Comparison of ENCODE assay signal across 13 mouse cellular contexts in genomic region chr12:80082730-80083129, GRCm38 (mm10). TPM values are rescaled to one million over a fixed set of nuclear protein-coding genes. Genes with fewer than 3 reads are reported as not detected.
DNase-seq lines count a peak whose midpoint lies in the region; ATAC-seq and TF ChIP-seq lines count a peak whose summit lies in the region.
"Had no signal": no experiment of that assay in that cellular context is flagged by ENCODE, and none has a peak within 500 bp of the region (broad histone marks: within the 10 kb centered on the region; RNA-seq: fewer than 3 reads in every experiment).

No protein-coding gene starts in this region.

- DNase-seq in heart, adult 9 months (ENCODE audit: low spot score in 2 of 2), result no peak
- DNase-seq in CH12.LX (ENCODE audit: extremely low read depth), result no peak
- DNase-seq in c-Kit-positive CD71-positive TER-119-negative erythroid progenitor cells, embryonic 14.5 days (ENCODE audit: low read depth), result peak; percentile 41
- peak in 2 of 3 experiments; percentile 44 to 51 for DNase-seq in liver, embryonic 14.5 days (ENCODE audit: low read depth in 3 of 3, low spot score in 3 of 3)
- no peak for DNase-seq in left cerebral cortex, postnatal 25 days (ENCODE audit: low spot score in 2 of 2)
- DNase-seq in left cerebral cortex, adult 8-10 months (ENCODE audit: low spot score in 2 of 2), result no peak
- DNase-seq: cerebellum, adult 18-20 months; right cerebral cortex, adult 18-20 months; thymus, postnatal 36 days had no signal

- ATAC-seq in heart, embryonic 16.5 days (replicated peaks; ENCODE audit: extremely low read depth, insufficient read depth, low FRiP score), result no peak
- ATAC-seq in liver, embryonic 14.5 days (ENCODE audit: insufficient read depth), result peak; percentile 48
- ATAC-seq in forebrain, embryonic 12.5 days (ENCODE audit: low FRiP score), result no peak
- ATAC-seq: forebrain, embryonic 16.5 days; Patski had no signal

- peak; percentile 73 for TF ChIP-seq RAD21 in CH12.LX (IDR thresholded peaks at IDR 0.05; ENCODE audit: low read depth, low read length)

- peaks cover 28% of the 10 kb centered on the region for H3K4me1 ChIP-seq in heart, embryonic 16.5 days (ENCODE audit: control insufficient read depth, insufficient read depth, low read length)
- peaks cover 9 to 52% of the 10 kb centered on the region in 2 experiments for H3K4me1 ChIP-seq in CH12.LX (ENCODE audit: control insufficient read depth in 1 of 2, insufficient read depth in 2 of 2)
- peaks cover 31 to 46% of the 10 kb centered on the region in 2 experiments for H3K4me1 ChIP-seq in liver, embryonic 14.5 days (replicated peaks; ENCODE audit: control insufficient read depth in 2 of 2, insufficient read depth in 2 of 2, low read length in 1 of 2)
- peaks cover 12% of the 10 kb centered on the region for H3K4me1 ChIP-seq in forebrain, embryonic 12.5 days

- 89% methylated on average over 4 of the region's 4 CpGs for WGBS in heart, embryonic 16.5 days
- 34% methylated on average over 4 of the region's 4 CpGs for WGBS in liver, embryonic 14.5 days (ENCODE audit: insufficient replicate concordance)
- WGBS in forebrain, embryonic 12.5 days, result 88% methylated on average over 4 of the region's 4 CpGs

- H3K9ac ChIP-seq in heart, embryonic 16.5 days (ENCODE audit: low read length), result no peak overlapping the region
- no peak overlapping the region for H3K9ac ChIP-seq in CH12.LX (ENCODE audit: insufficient read depth, low read depth)
- no peak overlapping the region for H3K9ac ChIP-seq in liver, embryonic 14.5 days (replicated peaks)
- H3K9ac ChIP-seq in forebrain, embryonic 12.5 days, result no peak overlapping the region

- H3K4me3 ChIP-seq in heart, embryonic 16.5 days (ENCODE audit: low read length), result no peak overlapping the region
- no peak overlapping the region for H3K4me3 ChIP-seq in CH12.LX (replicated peaks in 1 of 3; ENCODE audit: low read depth in 2 of 3, low read length in 2 of 3, poor library complexity in 1 of 3)
- no peak overlapping the region for H3K4me3 ChIP-seq in liver, embryonic 14.5 days (ENCODE audit: insufficient read depth in 1 of 2, low read depth in 2 of 2, low read length in 2 of 2)
- no peak overlapping the region for H3K4me3 ChIP-seq in forebrain, embryonic 12.5 days (replicated peaks)

- no peak for TF ChIP-seq POLR2A in CH12.LX (IDR thresholded peaks at IDR 0.05; ENCODE audit: low read depth, low read length)

- TF ChIP-seq EP300 in CH12.LX (IDR thresholded peaks at IDR 0.05; ENCODE audit: low read length), result no peak
- no peak for TF ChIP-seq EP300 in liver, embryonic 14.5 days (IDR thresholded peaks at IDR 0.05; ENCODE audit: low read depth)

- no peaks in the 10 kb centered on the region for H3K36me3 ChIP-seq in heart, embryonic 16.5 days (ENCODE audit: control insufficient read depth, insufficient read depth)
- H3K36me3 ChIP-seq in CH12.LX (replicated peaks in 1 of 2; ENCODE audit: control insufficient read depth in 1 of 2, insufficient read depth in 1 of 2, low read length in 1 of 2), result no peaks in the 10 kb centered on the region
- H3K36me3 ChIP-seq in liver, embryonic 14.5 days (replicated peaks; ENCODE audit: control insufficient read depth, insufficient read depth, low read depth), result no peaks in the 10 kb centered on the region
- no peaks in the 10 kb centered on the region for H3K36me3 ChIP-seq in forebrain, embryonic 12.5 days (replicated peaks)

- H3K27ac ChIP-seq in heart, embryonic 16.5 days (ENCODE audit: low read length), result peak overlapping the region; percentile 87
- no peak overlapping the region for H3K27ac ChIP-seq in CH12.LX (ENCODE audit: insufficient read depth, low read depth)
- H3K27ac ChIP-seq in liver, embryonic 14.5 days, result peak overlapping the region; percentile 89
- H3K27ac ChIP-seq in forebrain, embryonic 12.5 days, result no peak overlapping the region

- peak; percentile 27 to 71; a peak in 3 of 4 replicates for TF ChIP-seq CTCF in CH12.LX (conservative IDR thresholded peaks at IDR 0.05 in 1 of 2, IDR thresholded peaks at IDR 0.05 in 1 of 2; ENCODE audit: low read depth in 2 of 2, low read length in 2 of 2)
- peak; percentile 80 for TF ChIP-seq CTCF in liver, embryonic 14.5 days (IDR thresholded peaks at IDR 0.05; ENCODE audit: low read depth)

- in situ Hi-C loops in CH12.LX (cut with MboI; ENCODE audit: low pct_ligation_motif_present, low pct_unique_long_range_greater_than_20kb, low sequenced_read_pairs), result no loop called here

- H3K4me2 ChIP-seq in heart, embryonic 16.5 days (ENCODE audit: low read depth, low read length), result no peak overlapping the region
- no peak overlapping the region for H3K4me2 ChIP-seq in CH12.LX (ENCODE audit: insufficient read depth, low read depth, poor library complexity, severe bottlenecking)
- no peak overlapping the region for H3K4me2 ChIP-seq in liver, embryonic 14.5 days (ENCODE audit: low read depth)
- H3K4me2 ChIP-seq in forebrain, embryonic 12.5 days, result no peak overlapping the region

- H3K9me3 ChIP-seq in heart, embryonic 16.5 days (replicated peaks; ENCODE audit: control insufficient read depth, low read length), result no peaks in the 10 kb centered on the region
- H3K9me3 ChIP-seq in CH12.LX (replicated peaks; ENCODE audit: low read length), result no peaks in the 10 kb centered on the region
- H3K9me3 ChIP-seq in liver, embryonic 14.5 days (ENCODE audit: control insufficient read depth, low read length), result no peaks in the 10 kb centered on the region
- H3K9me3 ChIP-seq in forebrain, embryonic 12.5 days, result no peaks in the 10 kb centered on the region

- intact Hi-C loops in left cerebral cortex, postnatal 25 days (cut with DNase I), result no loop called here

- dilution Hi-C loops in CH12.LX (cut with MboI; ENCODE audit: extremely low pct_ligation_motif_present, extremely low pct_unique_long_range_greater_than_20kb, low sequenced_read_pairs), result no loop called here

- no peaks in the 10 kb centered on the region for H3K27me3 ChIP-seq in heart, embryonic 16.5 days (ENCODE audit: control insufficient read depth, insufficient read depth, low read length)
- H3K27me3 ChIP-seq in CH12.LX (replicated peaks), result no peaks in the 10 kb centered on the region
- H3K27me3 ChIP-seq in liver, embryonic 14.5 days (ENCODE audit: control insufficient read depth, insufficient read depth, low read length), result no peaks in the 10 kb centered on the region
- no peaks in the 10 kb centered on the region for H3K27me3 ChIP-seq in forebrain, embryonic 12.5 days
- H3K27me3 ChIP-seq: Patski had no signal

- H3K79me2 ChIP-seq in CH12.LX (replicated peaks; ENCODE audit: control insufficient read depth, extremely low read depth, insufficient read depth, poor library complexity, severe bottlenecking), result no peaks in the 10 kb centered on the region

TF ChIP-seq in CH12.LX, 34 proteins besides CTCF, POLR2A, EP300 and RAD21:
- TF ChIP-seq UBTF (IDR thresholded peaks at IDR 0.05; ENCODE audit: low read depth, low read length) (no peak), SMC3 (IDR thresholded peaks at IDR 0.05; ENCODE audit: low read depth, low read length) (peak; percentile 71)
TF ChIP-seq in CH12.LX: peak in this region for 1.

RNA-seq across cellular contexts. Expression of gene Zfp36l1, which starts 30.1 kb away (rescaled TPM):
- polyA plus RNA-seq in heart, embryonic 16.5 days (2015; fragmentation: Nextera tagmentation; extraction: Ambion mirVana), result 85.5 and 90.1 TPM in 2 replicates
- total RNA-seq in CH12.LX (2012; rRNA removed) (42.3 and 50.7 TPM in 2 replicates), CH12.LX (2014; rRNA removed) (26.2 and 32.7 TPM in 2 replicates)
- polyA plus RNA-seq in CH12.LX (2012; ENCODE audit: insufficient read length, low read depth), result 175 and 192 TPM in 2 replicates
- 19.4 and 23.5 TPM in 2 replicates for polyA plus RNA-seq in liver, embryonic 14.5 days (2012; rRNA removed)
- 22.7 and 28.5 TPM in 2 replicates for polyA plus RNA-seq in liver, embryonic 14.5 days (2014; fragmentation: Nextera tagmentation; extraction: Ambion mirVana)
- 10 to 100 TPM; 35.3 to 42.8 TPM for total RNA-seq in left cerebral cortex, postnatal 25 days (2021)
- 10 to 100 TPM; 26.7 to 46.5 (median 33.3) TPM for total RNA-seq in left cerebral cortex, adult 8-10 months (2022)
- polyA plus RNA-seq in forebrain, embryonic 12.5 days (2016; fragmentation: Nextera tagmentation; extraction: Ambion mirVana), result 91.5 and 96.5 TPM in 2 replicates

Comparison
In these comparisons a context has a peak if more than half of its experiments do, and no peak if none do; other contexts are left out.
1. H3K27ac ChIP-seq: peak in heart, embryonic 16.5 days (single experiment) and liver, embryonic 14.5 days (single experiment); none in CH12.LX (single experiment) and forebrain, embryonic 12.5 days (single experiment).
2. DNase-seq: peak in c-Kit-positive CD71-positive TER-119-negative erythroid progenitor cells, embryonic 14.5 days (single experiment) and liver, embryonic 14.5 days (2 of 3); none in heart, adult 9 months (0 of 2), CH12.LX (single experiment), left cerebral cortex, postnatal 25 days (0 of 2) and left cerebral cortex, adult 8-10 months (0 of 2).